Mouse (Mus musculus): ENCODE data around the gene Cacna1g.

DNA sequence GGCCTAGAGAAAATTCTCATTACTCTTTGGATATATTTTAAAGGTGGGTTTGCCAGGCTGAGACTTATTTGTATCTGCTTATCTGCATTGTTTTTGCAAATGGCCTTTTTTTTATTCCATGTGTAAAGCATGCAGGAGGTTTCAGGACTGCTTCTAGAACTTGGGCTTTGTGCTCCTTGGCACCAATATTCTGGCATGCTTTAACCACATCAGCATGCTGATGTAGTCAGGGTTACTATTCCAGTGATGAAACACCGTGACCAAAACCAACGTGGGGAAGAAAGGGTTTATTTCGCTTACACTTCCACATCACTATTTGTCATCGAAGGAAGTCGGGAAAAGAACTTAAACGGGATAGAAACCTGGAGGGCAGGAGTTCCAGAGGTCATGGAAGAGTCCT lies 73.0 kb downstream of the Cacna1g start:
- no peak for TF ChIP-seq CTCF (IDR thresholded peaks at IDR 0.05; ENCODE audit: low read depth)
- TF ChIP-seq EP300 (IDR thresholded peaks at IDR 0.05; ENCODE audit: low read depth): no peak

Measured in liver, postnatal 0 days (tissue).